Mouse (Mus musculus): ENCODE measurements around the gene Cdr2l.

DNA sequence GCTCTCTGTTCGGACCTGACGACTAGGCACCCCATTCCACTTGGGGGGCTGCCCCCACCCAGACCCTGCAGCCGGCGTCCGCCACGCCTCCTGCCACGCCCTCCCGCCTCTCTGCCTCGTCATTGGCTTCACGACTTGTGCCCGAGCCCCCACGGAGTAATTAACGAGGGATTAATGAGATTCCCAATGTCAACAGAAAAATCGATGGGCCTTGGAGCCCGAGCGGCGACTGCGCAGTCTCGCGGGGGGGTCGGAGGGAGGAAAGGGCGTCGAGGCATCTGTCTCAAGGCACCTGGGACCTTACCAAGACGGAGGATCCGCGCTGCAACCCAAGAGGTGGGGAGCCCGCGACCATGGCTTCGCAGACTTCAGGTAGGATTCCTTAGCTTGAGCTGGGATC lies 47.2 kb upstream of the Cdr2l start, which contains the start of gene Otop3:
- no peak for TF ChIP-seq ZNF384 (IDR thresholded peaks at IDR 0.05; ENCODE audit: low read depth, low read length)
- TF ChIP-seq HCFC1 (IDR thresholded peaks at IDR 0.05; ENCODE audit: borderline replicate concordance, insufficient read depth, low read length), result no peak
- TF ChIP-seq CHD2 (IDR thresholded peaks at IDR 0.05; ENCODE audit: low read depth, low read length), result no peak
- TF ChIP-seq ZC3H11A (IDR thresholded peaks at IDR 0.05; ENCODE audit: borderline replicate concordance, low read depth, low read length), result no peak
- no peak for TF ChIP-seq MAFK (IDR thresholded peaks at IDR 0.05; ENCODE audit: insufficient read depth, low read depth, low read length)
